Mouse (Mus musculus): ENCODE measurements at regions not wholly inside any gene's neighbourhood (a gene's known extent, or its start where the extent isn't known, plus 50 kb on each side); places are given as distances from the start of the nearest gene placed in this dataset.

GRCm38 (mm10) chr14:46225851-46226608, 153.2 kb upstream of the Gm15217 start:
- DNase-seq, result peak; percentile 20

DNA sequence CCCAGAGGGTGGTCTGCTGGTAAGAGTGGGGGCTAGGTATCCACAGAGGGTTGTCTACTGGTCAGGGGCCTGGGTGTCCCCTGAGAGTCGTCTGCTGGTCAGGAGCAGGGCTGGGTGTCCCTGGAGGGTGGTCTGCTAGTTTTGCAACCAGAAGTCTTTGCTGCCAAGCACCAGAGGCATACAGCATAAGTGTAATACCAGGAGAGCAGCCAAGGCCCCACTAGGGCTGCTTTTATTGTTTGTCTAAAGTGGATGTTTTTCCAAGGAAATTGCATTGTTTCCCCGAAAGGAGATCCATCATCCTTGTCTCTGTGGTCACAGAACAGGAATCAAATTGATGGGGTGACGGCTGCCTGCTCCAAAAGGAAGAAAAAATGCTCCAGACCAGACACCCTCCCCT, 145.2 kb upstream of the Gm15217 start:
- peak; percentile 14 for DNase-seq

DNA sequence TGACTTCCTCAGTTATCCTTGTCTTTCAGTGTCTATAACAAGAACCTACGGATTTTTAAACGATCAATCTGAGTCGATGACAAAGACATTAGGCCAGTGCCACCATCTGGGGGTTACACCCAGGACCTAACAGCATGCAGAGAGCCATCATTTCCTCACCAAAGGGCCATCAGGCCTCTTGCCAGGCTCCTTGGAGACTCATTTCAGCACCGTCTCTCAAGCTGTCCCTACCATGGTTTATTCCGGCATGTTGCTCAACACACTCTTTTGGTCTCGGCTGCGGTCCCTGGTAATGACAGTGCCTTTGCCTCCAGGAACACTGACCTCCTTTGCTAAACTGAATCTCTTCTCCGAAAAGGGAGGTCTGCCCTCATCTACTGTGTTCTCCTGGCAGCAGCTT, 144.4 kb upstream of the Gm15217 start:
- peak; percentile 11 for DNase-seq

- peak; percentile 6 for DNase-seq
Observed at GRCm38 (mm10) chr14:46240046-46240800, 139.0 kb upstream of the Gm15217 start.

GRCm38 (mm10) chr14:46240896-46241295, 138.3 kb upstream of the Gm15217 start:
- no peak for DNase-seq

GRCm38 (mm10) chr14:46247491-46248484, 131.4 kb upstream of the Gm15217 start:
- DNase-seq, result peak; percentile 10

- no peak for DNase-seq
Observed at GRCm38 (mm10) chr14:46249141-46249540, 130.1 kb upstream of the Gm15217 start.

DNA sequence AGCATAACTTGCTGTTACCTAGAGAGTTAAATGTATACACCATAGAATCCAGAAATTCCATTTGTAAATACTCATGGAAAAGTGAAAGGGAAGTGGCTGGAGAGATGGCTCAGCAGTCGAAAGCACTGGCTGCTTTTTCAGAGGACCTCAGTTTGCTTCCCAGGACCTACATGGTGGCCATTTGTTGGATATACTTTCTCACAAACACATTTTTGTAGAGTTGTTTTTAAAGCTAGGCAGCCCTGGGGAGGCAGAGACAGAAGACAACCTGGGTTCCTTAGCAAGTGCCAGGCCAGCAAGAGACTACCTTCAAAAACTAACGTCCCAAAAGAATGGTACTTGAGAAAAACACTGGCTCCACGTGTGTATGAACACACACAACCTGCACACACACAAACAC, 124.0 kb upstream of the Gm15217 start:
- DNase-seq, result no peak

DNA sequence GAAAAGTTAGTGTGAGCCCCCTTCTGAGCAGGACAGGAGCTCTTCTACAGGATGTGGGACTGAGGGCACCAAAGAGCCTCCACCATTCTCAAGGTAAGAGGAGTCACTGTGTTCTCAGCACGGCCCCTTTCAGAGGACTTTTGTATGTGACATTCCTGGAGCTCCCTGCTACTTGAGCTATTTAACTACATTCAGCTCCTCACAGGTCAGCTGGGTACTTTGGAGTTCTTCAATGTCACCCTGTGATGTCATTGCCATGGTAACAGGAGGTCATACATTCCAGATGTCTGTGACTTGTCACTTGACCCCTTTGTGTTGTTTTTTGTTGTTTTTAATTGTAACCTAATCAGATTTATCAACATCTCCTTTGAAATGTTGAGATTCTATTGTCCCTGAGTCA, 122.9 kb upstream of the Gm15217 start:
- DNase-seq, result no peak

GRCm38 (mm10) chr14:46257311-46257710, 121.9 kb upstream of the Gm15217 start:
- DNase-seq, result peak; percentile 55

- DNase-seq, result no peak
Observed at GRCm38 (mm10) chr14:46258551-46258950, 120.7 kb upstream of the Gm15217 start.

DNA sequence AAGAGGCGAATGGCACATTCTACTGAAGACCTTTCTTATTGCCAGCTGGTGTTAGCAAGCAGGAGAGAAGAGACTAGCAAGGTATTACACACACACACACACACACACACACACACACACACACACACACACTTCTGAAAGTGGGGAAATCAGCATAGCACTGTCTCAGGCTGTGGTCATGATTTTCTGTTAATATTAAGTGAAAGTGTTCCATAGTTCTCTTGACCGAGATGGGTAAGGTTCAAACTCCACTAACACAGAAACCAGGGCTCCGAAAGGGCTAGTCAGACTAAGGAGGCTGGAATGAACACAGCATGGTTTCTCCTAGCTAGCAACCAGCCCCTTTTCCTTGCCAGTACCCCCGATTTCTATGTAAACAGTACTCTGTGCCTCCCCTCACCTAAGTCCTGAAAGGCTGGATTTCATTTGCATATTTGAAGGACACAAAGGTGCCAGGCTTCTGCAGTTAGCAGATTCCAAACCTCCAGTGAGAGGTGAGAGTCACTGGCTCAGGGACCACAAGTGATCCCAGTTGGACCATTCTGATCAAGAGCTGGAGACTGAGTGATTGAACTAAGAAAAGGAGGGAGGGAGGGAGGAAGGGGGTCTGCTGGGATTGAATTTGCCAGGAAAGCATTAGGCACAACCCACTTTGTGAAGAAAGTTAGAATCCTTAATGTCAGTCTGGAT, 118.8 kb upstream of the Gm15217 start:
- no peak for DNase-seq

GRCm38 (mm10) chr14:46275455-46275854, 103.8 kb upstream of the Gm15217 start:
- DNase-seq, result no peak

DNA sequence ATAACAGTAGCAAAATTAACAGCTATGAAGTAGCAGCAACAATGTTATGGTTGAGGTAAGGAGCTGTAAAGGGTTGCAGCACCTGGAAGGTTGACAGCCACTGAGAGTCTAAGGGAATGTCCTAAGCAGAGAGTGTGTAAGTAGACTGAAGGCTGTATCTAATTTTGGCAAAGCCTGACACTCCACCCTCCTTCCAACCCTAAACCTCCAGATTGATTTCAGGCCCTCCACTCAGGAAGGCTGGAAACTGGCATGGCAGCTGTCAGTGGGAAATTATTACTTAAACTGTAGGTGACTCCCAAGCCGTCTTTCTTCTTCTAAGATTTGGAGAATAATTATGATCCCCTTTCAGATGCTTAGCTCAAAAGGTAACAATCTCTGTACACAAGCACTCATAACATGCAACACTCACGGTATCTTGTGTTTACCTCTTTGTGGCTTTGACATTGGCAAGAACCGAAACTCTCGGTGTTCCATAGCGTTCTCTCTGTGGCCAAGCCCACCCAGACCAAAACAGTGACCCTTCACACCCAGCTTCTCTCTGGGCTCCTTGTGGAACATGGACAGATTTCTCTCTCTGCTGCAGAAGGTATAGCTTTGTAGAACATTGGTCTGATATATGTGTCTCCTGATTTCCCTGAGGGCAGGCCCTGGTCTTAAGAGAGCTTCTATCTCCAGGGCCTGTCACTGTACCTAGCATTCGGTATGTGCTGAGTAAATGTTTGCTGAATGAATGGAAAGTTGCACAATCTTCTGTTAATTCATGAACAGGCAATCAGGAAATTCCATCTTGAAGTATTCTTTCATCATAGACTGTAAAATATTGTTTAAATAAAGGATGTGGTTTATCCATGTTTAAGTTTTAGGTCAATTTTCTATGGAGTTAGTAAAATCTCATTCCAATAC, 102.0 kb upstream of the Gm15217 start:
- no peak for DNase-seq

DNA sequence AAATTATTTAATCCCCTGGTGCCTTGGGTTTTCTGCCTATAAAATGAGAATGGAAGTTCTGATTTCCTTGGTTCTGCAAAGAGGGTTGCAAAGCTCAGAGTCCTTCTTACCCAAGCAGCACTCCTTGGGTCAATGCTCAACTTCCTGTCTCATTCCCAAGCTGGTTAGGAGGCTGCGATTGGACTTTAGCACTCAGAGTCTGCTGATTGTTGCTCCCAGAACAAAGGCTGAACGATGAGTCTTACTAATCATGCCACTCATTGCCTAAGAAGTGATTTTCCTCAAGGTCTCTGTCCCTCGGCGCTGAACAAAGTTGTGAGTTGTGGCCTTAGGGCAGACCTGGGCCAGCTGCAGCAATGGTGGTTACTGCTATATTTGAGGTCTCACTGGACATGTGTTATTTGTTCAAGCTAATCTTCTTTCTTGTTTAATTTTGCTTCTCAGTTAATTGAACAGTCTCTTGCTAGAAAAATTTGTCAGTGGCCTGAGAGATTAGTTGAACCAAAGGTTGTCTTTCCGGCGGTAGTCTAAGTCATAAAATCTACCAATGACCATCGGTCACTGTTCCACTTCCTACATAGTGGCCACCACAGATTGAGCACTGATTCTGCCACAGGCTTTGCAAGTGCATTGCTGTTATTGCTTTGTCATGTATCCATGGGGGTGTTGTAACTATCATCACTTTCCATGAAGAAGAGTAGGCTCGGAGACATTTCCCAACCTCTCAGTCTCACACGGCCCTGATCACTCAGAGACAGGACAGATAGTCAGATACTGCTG, 101.2 kb upstream of the Gm15217 start:
- DNase-seq, result no peak

DNA sequence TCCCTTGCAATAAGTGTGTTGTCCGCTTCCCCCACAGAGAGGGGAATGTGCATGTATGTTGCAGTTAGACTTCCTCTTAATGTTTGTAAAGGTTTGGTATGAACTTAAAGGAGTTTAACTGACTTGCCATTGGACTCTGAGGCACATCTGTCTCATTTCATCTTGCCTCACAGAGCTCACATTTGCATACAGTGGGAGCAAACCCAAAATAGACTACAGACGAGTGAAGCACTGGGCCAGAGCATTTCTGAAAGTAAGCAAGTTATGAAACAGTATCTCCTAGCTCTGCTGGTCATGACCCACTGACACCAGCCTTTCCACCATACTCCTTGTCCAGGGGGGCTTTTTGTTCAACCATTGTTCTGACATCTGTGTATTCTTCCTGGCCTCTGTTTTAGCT, 86.8 kb upstream of the Gm15217 start:
- no peak for DNase-seq

- no peak for DNase-seq
Observed at GRCm38 (mm10) chr14:46296275-46296674, 82.9 kb upstream of the Gm15217 start.

GRCm38 (mm10) chr14:46300546-46300945, 78.7 kb upstream of the Gm15217 start:
- peak; percentile 15 for DNase-seq

DNA sequence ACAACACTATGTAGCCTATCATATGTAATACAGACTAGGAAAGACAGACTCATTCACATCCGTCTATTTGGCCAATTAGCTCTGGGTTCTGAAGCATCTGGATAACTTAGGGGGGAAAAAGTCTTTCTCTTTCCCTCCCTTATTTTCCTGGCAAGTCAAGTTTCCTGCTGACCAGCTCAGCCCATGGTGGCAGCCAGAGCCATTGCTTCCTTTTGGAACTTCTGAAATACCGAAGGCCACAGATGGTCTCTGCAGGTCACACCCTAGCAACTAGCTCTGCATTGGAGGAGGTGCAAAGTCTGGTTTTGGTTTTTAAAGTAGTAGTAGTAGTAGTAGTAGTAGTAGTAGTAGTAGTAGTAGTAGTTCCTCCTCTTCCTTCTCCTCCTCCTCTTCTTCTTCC, 76.6 kb upstream of the Gm15217 start:
- DNase-seq, result no peak

DNA sequence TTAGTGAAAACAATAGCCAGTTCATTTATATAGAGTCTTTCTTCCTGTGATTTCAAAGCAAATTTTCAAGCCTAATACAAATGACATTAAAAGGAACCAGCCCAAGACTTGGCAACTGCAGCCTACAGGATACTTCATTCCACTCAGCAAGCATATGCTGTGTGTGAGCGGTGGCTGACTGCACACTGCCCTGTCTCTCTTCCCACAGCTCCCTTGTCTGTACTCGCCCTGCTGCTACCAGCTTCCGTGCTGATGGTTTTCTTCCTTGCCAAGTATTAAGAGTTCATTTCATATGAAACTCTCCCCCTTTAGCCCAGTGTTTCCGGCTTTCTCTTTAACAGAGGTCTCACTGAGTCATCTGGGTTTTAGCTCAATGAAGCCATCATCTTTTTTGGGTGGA, 73.9 kb upstream of the Gm15217 start:
- DNase-seq, result peak; percentile 41

DNA sequence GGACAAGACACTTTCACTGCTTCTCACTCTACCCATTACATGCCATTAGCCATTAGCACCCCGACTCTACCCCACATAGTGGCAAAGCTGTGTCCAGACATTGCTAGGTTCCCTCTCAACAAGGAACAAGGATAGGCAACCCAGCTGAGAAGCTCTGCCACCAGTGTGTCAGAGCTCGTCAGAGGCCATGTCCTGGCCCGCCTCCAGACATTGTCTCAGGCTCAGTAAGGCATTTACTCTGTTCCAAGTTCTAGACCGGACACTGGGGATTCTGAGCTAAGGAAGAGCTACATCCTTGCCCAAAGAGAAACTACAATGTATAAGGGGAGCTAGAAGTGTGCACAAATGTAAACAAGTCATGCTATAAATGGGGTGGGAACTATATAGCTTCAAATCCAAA, 66.2 kb upstream of the Gm15217 start:
- DNase-seq, result no peak
